Mouse (Mus musculus): ENCODE measurements around the gene Pold4. TPM values are rescaled to one million over a fixed set of nuclear protein-coding genes. Genes with fewer than 3 reads are reported as not detected.

Pold4 gene
- 10 to 100 TPM; 21.4 to 22.7 TPM for total RNA-seq (2021)
- long read RNA-seq, experiment 1, transcript Pold4-201 (4 exons, 913 nt), result major isoform, 10 of 11 reads
- long read RNA-seq, experiment 1, partial matches to known transcripts, result 0 of 11 reads
- long read RNA-seq, experiment 1, other reads (novel, unspliced or antisense), result 0 of 11 reads
- long read RNA-seq, experiment 2, transcript Pold4-201 (4 exons, 913 nt), result major isoform, 9 of 13 reads
- long read RNA-seq, experiment 2, partial matches to known transcripts, result 0 of 13 reads
- long read RNA-seq, experiment 2, other reads (novel, unspliced or antisense), result 2 of 13 reads

DNA sequence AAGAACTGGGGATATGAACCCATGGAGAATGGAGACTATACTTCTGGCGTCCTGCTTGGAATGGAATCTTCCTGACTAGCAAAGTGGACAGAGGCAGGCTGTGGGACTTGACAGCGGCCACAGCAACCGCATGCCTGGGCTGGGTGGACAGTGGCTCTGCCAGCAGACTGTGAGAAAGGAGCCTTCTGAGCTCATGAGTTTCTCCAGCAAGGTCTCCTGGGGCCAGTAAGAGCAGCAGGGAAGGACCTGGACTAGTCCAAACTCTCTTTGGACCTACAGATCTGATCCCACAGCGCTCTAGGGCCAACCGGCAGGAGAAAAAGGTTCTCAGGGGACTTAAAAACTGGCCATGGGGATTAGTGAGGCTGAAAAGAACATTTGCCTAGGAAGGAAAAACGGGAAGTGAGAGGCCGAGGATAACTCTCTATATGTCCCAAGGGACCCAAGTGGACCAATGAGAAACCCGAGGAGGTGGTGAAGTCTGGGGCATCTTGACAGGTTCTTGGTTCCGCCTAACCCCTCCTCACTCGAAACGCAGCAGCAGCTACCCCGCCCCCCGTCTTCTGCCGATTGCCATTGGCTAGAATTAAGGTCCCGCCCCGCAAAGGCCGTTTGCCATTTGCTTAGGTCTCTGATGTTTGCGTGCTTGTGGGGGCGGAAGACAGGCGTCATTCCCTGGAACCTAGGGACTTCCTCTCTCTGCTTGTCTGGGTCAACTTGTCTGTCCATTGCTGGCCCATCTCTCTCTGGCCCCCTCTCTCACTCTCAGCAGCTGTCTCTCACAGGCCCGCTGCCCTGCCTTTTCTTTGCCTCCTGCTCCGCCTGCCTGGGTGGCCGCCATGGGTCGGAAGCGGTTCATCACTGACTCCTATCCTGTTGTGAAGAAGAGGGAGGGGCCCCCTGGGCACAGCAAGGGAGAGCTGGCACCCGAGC, at the start of gene Pold4:
TSS of gene Pold4 (plus strand) at position 647 of the 933 bp plus-strand sequence.
- intact Hi-C loops (cut with DNase I; ENCODE audit: low total_unique reads), result no loop called here
- peak; percentile 99 for DNase-seq

- no peak for DNase-seq
- intact Hi-C loops (cut with DNase I; ENCODE audit: low total_unique reads), result no loop called here
Measured at GRCm38 (mm10) chr19:4183689-4184088, 48.0 kb upstream of the Pold4 start.

DNA sequence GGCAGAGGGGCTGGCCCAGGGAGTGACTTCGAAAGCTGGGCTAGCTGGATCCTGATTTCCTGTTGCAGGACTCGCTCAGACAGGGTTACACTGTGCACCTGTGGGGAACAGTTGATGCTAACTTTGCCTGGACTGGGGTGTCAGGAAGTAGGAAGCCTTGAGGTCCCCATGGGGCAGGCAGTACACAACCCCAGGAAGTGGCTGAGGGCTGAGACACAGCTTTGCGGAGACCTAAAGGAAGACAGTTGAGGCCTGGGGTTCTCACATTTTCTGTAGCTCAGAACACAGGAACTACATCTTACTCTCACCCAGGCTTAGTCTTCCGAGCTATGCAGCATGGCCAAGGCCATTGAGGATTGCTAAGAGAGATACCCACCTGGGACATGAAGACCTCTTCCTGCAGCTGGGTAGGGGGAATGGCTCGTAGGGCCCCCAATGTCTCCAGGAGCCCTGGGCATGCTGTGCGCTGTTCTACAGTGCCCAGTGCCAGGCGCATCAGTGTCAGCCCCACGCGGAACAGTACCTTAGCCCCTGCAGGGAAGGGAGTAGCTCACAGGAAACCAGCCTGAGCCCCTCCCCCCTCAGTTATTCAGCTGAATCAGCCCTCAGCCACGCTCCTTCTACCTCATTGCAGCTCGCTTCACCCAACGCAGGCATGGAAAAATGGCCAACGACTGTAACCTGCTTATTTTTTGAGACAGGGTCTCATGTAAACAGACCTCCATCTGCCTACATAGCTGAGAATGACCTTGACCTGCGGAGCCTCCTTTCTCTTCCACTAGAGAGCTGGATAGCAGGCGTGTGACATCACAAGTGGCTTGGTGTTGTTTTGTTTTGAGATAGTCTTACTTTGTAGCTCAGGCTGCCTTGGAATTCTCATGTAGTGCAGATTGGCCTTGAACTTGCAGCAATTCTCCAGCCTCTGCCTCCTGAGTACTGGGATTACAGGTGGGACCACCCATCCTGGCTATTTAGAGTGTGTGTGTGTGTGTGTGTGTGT, 46.4 kb upstream of the Pold4 start:
- no peak for DNase-seq
- intact Hi-C loops (cut with DNase I; ENCODE audit: low total_unique reads), result no loop called here

DNA sequence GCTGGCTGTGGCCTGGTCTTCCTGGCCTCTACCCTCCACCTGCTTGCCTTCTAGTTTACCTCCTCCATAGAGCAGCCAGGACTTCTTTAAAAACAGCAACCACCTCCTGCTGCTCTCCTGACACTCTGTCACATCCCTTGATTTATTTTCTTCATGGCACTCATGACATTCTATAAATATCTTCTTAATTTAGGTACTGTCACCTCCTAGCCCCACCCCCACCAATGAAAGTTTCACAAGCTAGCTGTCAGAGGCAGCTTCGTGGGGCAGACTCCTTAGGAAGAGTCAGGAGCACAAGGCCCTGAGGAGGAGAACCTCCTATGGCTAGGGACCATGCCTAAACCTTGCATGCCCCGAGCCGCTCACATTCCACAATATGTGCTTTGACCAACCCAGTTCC, 44.4 kb upstream of the Pold4 start:
- no peak for DNase-seq
- intact Hi-C loops (cut with DNase I; ENCODE audit: low total_unique reads), result no loop called here

GRCm38 (mm10) chr19:4189051-4189620, 42.6 kb upstream of the Pold4 start:
- intact Hi-C loops (cut with DNase I; ENCODE audit: low total_unique reads), result no loop called here
- DNase-seq, result no peak

DNA sequence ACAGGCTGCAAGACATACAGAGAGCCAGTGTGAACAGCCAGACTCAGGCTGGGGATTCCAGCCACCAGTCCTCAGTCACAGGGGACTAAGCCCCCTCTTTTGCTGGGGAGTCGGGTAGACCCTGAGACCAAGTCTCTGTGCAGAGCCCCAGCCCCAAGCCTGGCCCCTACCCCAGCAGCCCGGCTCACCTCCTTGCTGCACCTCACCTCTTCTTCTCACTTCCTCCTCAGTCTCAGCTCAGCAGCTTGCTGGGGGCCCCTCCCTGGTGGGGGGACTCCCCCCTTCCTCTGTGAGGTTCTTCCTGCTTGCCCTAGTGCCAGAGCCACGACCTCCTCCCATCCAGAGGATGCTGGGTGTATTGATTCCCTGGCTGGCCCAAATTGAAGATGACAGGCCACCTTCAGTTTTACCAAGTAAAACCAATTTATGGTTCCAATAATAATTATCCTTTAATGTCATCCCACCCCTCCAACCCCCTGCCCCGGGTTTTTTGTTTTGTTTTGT, 40.8 kb upstream of the Pold4 start, which contains the start of gene Tbc1d10c:
TSS of gene Tbc1d10c (minus strand) at position 454 of the 504 bp plus-strand sequence.
- peak; percentile 32 for DNase-seq
- intact Hi-C loops (cut with DNase I; ENCODE audit: low total_unique reads), result no loop called here

- intact Hi-C loops (cut with DNase I; ENCODE audit: low total_unique reads), result no loop called here
- DNase-seq, result peak; percentile 99
Measured at GRCm38 (mm10) chr19:4191528-4192250, 40.0 kb upstream of the Pold4 start, which contains the start of gene Ppp1ca. Gene Ppp1ca (plus strand): TSS chr19:4192065.

- no peak for DNase-seq
- intact Hi-C loops (cut with DNase I; ENCODE audit: low total_unique reads), result no loop called here
Measured at GRCm38 (mm10) chr19:4192251-4192985, 39.3 kb upstream of the Pold4 start.

GRCm38 (mm10) chr19:4193129-4193528, 38.6 kb upstream of the Pold4 start:
- DNase-seq, result no peak

DNA sequence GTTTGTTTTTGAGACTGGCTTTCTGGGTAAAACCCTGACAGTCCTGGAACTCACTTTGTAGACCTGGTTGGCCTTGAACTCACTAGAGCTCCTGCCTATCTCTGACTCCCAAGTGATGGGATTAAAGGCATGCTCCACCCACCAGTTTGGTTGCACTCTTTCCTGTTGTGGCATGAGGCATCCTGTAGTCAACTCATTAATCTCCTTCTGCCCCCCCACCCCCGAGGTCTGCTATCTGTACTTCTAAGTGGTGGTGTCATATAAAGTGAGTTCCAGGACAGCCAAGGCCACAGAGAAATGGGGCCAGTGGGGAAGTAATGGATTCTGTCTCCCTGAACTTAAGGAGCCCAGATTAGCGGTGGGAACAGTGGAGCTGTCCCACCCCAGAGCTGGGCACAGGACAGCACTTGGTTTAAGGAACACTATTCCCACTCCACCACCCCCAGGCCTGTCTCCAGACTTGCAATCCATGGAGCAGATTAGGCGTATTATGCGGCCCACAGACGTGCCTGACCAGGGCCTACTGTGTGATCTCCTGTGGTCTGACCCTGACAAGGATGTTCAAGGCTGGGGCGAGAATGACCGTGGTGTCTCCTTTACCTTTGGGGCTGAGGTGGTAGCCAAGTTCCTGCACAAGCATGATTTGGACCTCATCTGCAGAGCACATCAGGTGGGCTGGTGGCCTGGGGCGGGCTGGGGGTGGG, 37.5 kb upstream of the Pold4 start:
- DNase-seq, result no peak
- intact Hi-C loops (cut with DNase I; ENCODE audit: low total_unique reads), result no loop called here

More at GRCm38 (mm10) chr19:4193129-4193528, 38.6 kb upstream of the Pold4 start:
- intact Hi-C loops (cut with DNase I; ENCODE audit: low total_unique reads), result no loop called here

DNA sequence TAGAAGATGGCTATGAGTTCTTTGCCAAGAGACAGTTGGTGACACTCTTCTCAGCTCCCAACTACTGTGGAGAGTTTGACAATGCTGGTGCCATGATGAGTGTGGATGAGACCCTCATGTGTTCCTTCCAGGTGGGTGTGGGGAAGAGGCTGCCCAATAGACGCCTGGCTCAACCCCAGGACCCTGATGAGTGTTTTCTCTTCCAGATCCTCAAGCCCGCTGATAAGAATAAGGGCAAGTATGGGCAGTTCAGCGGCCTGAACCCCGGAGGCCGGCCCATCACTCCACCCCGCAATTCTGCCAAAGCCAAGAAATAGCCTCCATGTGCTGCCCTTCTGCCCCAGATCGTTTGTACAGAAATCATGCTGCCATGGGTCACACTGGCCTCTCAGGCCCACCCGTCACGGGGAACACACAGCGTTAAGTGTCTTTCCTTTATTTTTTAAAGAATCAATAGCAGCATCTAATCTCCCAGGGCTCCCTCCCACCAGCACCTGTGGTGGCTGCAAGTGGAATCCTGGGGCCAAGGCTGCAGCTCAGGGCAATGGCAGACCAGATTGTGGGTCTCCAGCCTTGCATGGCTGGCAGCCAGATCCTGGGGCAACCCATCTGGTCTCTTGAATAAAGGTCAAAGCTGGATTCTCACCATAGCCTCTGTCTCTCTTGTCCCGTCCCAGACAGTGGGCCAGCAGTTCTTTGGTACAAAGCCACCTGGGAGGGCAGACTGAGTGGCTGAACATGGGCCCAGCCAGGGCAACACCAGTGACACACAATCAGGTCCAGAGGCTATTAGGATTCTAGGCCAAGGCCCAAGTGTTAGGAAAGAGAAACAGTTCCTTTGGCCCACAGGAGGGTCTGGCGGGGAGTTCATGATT, 36.7 kb upstream of the Pold4 start:
- no peak for DNase-seq
- intact Hi-C loops (cut with DNase I; ENCODE audit: low total_unique reads), result no loop called here

DNA sequence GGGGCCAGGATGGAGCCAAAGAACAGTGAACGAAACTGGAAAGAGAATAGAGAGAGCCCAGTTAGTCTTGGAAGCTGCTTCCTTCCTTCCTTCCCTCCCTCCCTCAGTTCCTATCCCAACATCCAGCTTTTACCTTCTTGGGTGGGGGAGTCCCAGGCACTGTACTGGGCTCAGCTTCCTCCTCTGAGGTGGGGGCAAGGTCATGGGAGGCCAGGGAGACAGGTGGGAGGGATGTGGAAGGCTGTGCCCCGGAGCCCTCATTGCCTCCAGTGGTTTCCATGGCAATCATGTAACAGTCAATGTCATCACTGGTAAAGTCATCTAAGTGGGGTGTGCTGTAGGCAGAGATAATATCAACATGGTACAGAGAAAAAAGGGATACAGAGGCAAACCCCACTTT, 35.7 kb upstream of the Pold4 start:
- DNase-seq, result no peak
- intact Hi-C loops (cut with DNase I; ENCODE audit: low total_unique reads), result no loop called here

- DNase-seq, result no peak
- intact Hi-C loops (cut with DNase I; ENCODE audit: low total_unique reads), result no loop called here
Measured at GRCm38 (mm10) chr19:4196548-4196947, 35.2 kb upstream of the Pold4 start.

- intact Hi-C loops (cut with DNase I; ENCODE audit: low total_unique reads), result no loop called here
- DNase-seq, result no peak
Measured at GRCm38 (mm10) chr19:4197180-4197579, 34.5 kb upstream of the Pold4 start.

DNA sequence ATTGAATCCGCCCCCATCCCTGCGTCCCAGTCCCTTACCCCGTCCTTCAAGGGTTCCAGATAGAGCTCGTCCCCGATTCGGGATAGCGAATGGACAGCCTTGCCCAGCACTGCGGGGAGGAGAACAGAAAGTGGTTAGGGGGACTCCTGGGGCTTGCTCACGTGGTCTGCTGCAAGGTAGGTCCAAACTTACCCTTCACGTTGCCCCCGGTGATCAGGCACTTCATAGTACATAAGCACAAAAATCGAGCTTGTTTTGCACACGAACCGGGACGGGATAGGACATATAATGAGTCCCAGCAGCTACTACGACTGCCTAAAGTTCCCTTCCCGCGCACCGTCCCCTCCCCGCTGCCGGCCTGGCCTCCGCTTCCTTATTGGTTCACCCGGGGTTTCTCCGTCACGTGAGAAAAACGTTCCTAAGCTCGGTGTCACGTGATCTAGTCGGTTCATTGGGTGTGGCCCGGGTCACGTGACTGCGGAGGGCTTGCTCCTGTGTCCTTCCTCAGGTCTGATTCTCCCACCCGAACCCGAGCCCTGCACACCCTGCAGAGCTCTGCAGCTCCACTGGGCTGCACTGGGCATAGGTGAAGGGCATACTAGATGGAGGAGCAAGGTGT, 30.3 kb upstream of the Pold4 start, which contains the start of gene Rad9a:
TSS of gene Rad9a (minus strand) at position 372 of the 619 bp plus-strand sequence.
- intact Hi-C loops (cut with DNase I; ENCODE audit: low total_unique reads), result no loop called here

More for the DNA sequence above, 30.3 kb upstream of the Pold4 start, which contains the start of gene Rad9a:
- peak; percentile 96 for DNase-seq

All from gastrocnemius, postnatal 14 days (tissue).